Mouse (Mus musculus): ENCODE results near the gene Tmem167. TPM values are rescaled to one million over a fixed set of nuclear protein-coding genes. Genes with fewer than 3 reads are reported as not detected.
A peak's percentile ranks its signal among the peaks of the same experiment; 100 is the strongest.

The Tmem167 gene
- polyA plus RNA-seq (2014; fragmentation: Nextera tagmentation; extraction: Ambion mirVana), result 67.4 and 70.5 TPM in 2 replicates

DNA sequence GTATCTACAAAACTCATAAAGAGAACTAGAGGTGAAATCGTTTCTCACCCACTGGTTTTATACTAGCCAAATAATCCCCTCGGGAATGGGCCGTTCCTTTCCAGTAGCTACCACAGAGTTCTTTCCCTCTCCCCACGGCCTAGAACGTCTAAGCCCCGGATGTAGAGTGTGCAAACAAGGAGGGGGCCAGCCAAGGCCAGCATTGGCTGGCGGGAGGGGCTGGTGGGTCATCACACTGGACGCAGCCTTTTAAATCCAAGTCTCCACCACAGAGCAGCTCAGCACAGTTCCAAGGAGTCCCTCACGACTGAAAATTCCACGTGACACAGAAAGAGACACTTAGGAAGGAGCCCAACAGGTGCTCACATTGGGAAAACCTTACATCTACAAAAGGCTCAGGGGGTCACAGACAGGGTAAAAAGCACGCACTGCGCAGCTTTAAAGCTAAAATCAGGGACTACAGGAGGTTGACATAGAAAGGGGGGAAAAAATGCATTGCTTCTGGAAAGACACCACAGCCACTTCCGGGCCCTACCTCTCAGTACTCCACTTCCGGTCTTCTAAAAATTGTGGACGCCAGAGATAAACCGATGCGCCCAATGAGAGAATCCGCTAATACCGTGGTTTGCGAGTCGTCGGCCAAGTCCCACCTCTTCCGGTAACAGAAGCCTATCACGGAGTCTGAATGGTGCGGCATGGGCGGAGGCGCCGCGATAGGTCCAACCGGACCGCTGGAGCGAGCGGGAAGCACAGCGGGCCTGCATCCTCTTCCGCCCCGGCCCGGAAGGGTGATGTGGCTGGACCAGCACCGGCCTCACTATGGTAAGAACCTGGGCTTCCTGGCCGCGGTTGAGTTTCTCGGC, at the start of gene Tmem167, which contains the start of gene Xrcc4:
TSS of gene Tmem167 (plus strand) at position 162 of the 863 bp plus-strand sequence.
TSS of gene Xrcc4 (minus strand) at position 647 of the 863 bp plus-strand sequence.
- DNase-seq (ENCODE audit: low spot score) (peak; percentile 92), ATAC-seq (replicated peaks; ENCODE audit: low FRiP score, low TSS enrichment, low read depth) (peak; percentile 100)
- Histone ChIP-seq H3K4me2 (ENCODE audit: low read length) (peak within 1 kb of the TSS; percentile 96), H3K27me3 (replicated peaks; ENCODE audit: control insufficient read depth, insufficient read depth, low read length) (no peaks in the 10 kb centered on the region), H3K27ac (ENCODE audit: low read depth) (peak within 1 kb of the TSS; percentile 83), H3K36me3 (ENCODE audit: control insufficient read depth, insufficient read depth, low read length) (peaks cover 6% of the 10 kb centered on the region; the same call in 1 of the 2 replicates), H3K4me3 (ENCODE audit: low read depth, low read length) (peak within 1 kb of the TSS; percentile 92), H3K9me3 (ENCODE audit: control insufficient read depth, low read length) (no peaks in the 10 kb centered on the region), H3K9ac (ENCODE audit: low read length) (peak within 1 kb of the TSS; percentile 94), H3K4me1 (replicated peaks; ENCODE audit: control insufficient read depth, insufficient read depth, low read length) (0 out of 2 replicates have a peak, but pooled peaks cover 5% of the 10 kb centered on the region)
- WGBS, result 3% methylated on average over 41 of the region's 41 CpGs

GRCm38 (mm10) chr13:90039613-90040012, 49.3 kb upstream of the Tmem167 start:
- no peak overlapping the region for H3K4me3 ChIP-seq (ENCODE audit: low read depth, low read length)
- no peak overlapping the region for H3K4me2 ChIP-seq (ENCODE audit: low read length)
- no peaks in the 10 kb centered on the region; the same call in 1 of the 2 replicates for H3K4me1 ChIP-seq (replicated peaks; ENCODE audit: control insufficient read depth, insufficient read depth, low read length)
- 18% methylated on average over 2 of the region's 2 CpGs for WGBS
- ATAC-seq (replicated peaks; ENCODE audit: low FRiP score, low TSS enrichment, low read depth) (no peak), DNase-seq (ENCODE audit: low spot score) (no peak)
- H3K9ac ChIP-seq (ENCODE audit: low read length), result no peak overlapping the region
- H3K36me3 ChIP-seq (ENCODE audit: control insufficient read depth, insufficient read depth, low read length), result no peaks in the 10 kb centered on the region
- H3K27ac ChIP-seq (ENCODE audit: low read depth), result no peak overlapping the region
- H3K9me3 ChIP-seq (ENCODE audit: control insufficient read depth, low read length), result no peaks in the 10 kb centered on the region
- H3K27me3 ChIP-seq (replicated peaks; ENCODE audit: control insufficient read depth, insufficient read depth, low read length), result no peaks in the 10 kb centered on the region

DNA sequence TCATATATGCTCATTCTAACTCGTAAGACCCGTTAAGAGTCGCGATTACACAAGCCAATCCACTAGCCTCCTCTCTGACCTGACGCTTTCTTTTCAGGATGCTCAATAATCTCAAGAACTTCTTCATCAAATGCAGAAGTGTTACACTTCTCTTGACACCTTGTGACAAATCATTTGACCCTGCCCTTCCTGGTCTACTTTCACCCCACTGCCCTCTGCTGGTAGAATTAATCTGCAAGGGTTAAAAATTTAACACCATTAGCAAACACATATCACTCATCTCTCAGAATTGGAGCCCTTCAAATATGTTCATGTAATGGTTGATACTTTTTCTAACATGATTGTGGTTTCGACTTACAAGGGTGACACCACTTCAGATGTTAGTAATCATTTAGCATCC, 37.2 kb upstream of the Tmem167 start:
- Histone ChIP-seq H3K9ac (ENCODE audit: low read length) (no peak overlapping the region), H3K27me3 (replicated peaks; ENCODE audit: control insufficient read depth, insufficient read depth, low read length) (no peaks in the 10 kb centered on the region), H3K4me1 (replicated peaks; ENCODE audit: control insufficient read depth, insufficient read depth, low read length) (no peaks in the 10 kb centered on the region), H3K36me3 (ENCODE audit: control insufficient read depth, insufficient read depth, low read length) (no peaks in the 10 kb centered on the region), H3K4me3 (ENCODE audit: low read depth, low read length) (no peak overlapping the region), H3K4me2 (ENCODE audit: low read length) (no peak overlapping the region), H3K9me3 (ENCODE audit: control insufficient read depth, low read length) (no peaks in the 10 kb centered on the region), H3K27ac (ENCODE audit: low read depth) (no peak overlapping the region)
- ATAC-seq (replicated peaks; ENCODE audit: low FRiP score, low TSS enrichment, low read depth) (no peak), DNase-seq (ENCODE audit: low spot score) (no peak)
- WGBS, result 83% methylated on average over 6 of the region's 6 CpGs

- ATAC-seq (replicated peaks; ENCODE audit: low FRiP score, low TSS enrichment, low read depth), result no peak
- WGBS, result 84% methylated on average over 3 of the region's 3 CpGs
These were observed 36.5 kb upstream of the Tmem167 start for GRCm38 (mm10) chr13:90052408-90052807.

GRCm38 (mm10) chr13:90061877-90062276, 27.0 kb upstream of the Tmem167 start:
- H3K4me1 ChIP-seq (replicated peaks; ENCODE audit: control insufficient read depth, insufficient read depth, low read length), result no peaks in the 10 kb centered on the region
- no peaks in the 10 kb centered on the region for H3K9me3 ChIP-seq (ENCODE audit: control insufficient read depth, low read length)
- no peak overlapping the region for H3K4me3 ChIP-seq (ENCODE audit: low read depth, low read length)
- 81% methylated on average over 1 of the region's 1 CpGs for WGBS
- no peak for DNase-seq (ENCODE audit: low spot score)
- no peaks in the 10 kb centered on the region for H3K27me3 ChIP-seq (replicated peaks; ENCODE audit: control insufficient read depth, insufficient read depth, low read length)
- no peak overlapping the region for H3K9ac ChIP-seq (ENCODE audit: low read length)
- H3K36me3 ChIP-seq (ENCODE audit: control insufficient read depth, insufficient read depth, low read length), result no peaks in the 10 kb centered on the region
- no peak overlapping the region for H3K27ac ChIP-seq (ENCODE audit: low read depth)
- ATAC-seq (replicated peaks; ENCODE audit: low FRiP score, low TSS enrichment, low read depth), result no peak
- no peak overlapping the region for H3K4me2 ChIP-seq (ENCODE audit: low read length)

More at GRCm38 (mm10) chr13:90052408-90052807, 36.5 kb upstream of the Tmem167 start:
- Histone ChIP-seq H3K4me1 (replicated peaks; ENCODE audit: control insufficient read depth, insufficient read depth, low read length) (no peaks in the 10 kb centered on the region), H3K4me2 (ENCODE audit: low read length) (no peak overlapping the region), H3K4me3 (ENCODE audit: low read depth, low read length) (no peak overlapping the region), H3K9ac (ENCODE audit: low read length) (no peak overlapping the region), H3K27ac (ENCODE audit: low read depth) (no peak overlapping the region), H3K36me3 (ENCODE audit: control insufficient read depth, insufficient read depth, low read length) (no peaks in the 10 kb centered on the region), H3K27me3 (replicated peaks; ENCODE audit: control insufficient read depth, insufficient read depth, low read length) (no peaks in the 10 kb centered on the region), H3K9me3 (ENCODE audit: control insufficient read depth, low read length) (no peaks in the 10 kb centered on the region)
- DNase-seq (ENCODE audit: low spot score), result no peak

DNA sequence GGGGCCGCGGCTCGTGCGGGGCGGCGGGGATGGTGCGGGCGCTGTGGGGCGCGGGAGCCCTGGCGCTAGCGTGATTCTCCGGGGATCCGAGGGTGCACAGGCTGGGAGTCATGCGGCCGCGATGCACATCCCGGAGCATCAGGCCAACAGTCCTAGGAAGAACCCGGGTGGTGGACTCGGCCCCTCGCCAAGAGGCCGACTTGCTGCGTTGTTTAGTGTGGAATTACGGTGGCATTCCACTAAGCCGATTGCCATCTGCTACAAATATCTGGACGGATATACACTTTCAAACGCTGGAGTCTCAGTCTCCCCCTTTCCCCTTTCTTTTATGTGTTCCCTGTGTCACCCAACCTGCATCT, 881 bp downstream of the Tmem167 start:
- ATAC-seq (replicated peaks; ENCODE audit: low FRiP score, low TSS enrichment, low read depth), result peak; percentile 77
- Histone ChIP-seq H3K9ac (ENCODE audit: low read length) (peak overlapping the region; percentile 94), H3K27me3 (replicated peaks; ENCODE audit: control insufficient read depth, insufficient read depth, low read length) (no peaks in the 10 kb centered on the region), H3K27ac (ENCODE audit: low read depth) (peak overlapping the region; percentile 80), H3K4me3 (ENCODE audit: low read depth, low read length) (peak overlapping the region; percentile 92), H3K36me3 (ENCODE audit: control insufficient read depth, insufficient read depth, low read length) (peaks cover 6% of the 10 kb centered on the region; the same call in 1 of the 2 replicates), H3K4me1 (replicated peaks; ENCODE audit: control insufficient read depth, insufficient read depth, low read length) (0 out of 2 replicates have a peak, but pooled peaks cover 5% of the 10 kb centered on the region), H3K9me3 (ENCODE audit: control insufficient read depth, low read length) (no peaks in the 10 kb centered on the region), H3K4me2 (ENCODE audit: low read length) (peak overlapping the region; percentile 89)
- no peak for DNase-seq (ENCODE audit: low spot score)
- WGBS, result under 1% methylated on average over 27 of the region's 27 CpGs

- H3K36me3 ChIP-seq (ENCODE audit: control insufficient read depth, insufficient read depth, low read length), result peaks cover 62% of the 10 kb centered on the region
- no peak for ATAC-seq (replicated peaks; ENCODE audit: low FRiP score, low TSS enrichment, low read depth)
- no peak overlapping the region for H3K27ac ChIP-seq (ENCODE audit: low read depth)
These were observed 12.6 kb downstream of the Tmem167 start for GRCm38 (mm10) chr13:90101514-90101913.

DNA sequence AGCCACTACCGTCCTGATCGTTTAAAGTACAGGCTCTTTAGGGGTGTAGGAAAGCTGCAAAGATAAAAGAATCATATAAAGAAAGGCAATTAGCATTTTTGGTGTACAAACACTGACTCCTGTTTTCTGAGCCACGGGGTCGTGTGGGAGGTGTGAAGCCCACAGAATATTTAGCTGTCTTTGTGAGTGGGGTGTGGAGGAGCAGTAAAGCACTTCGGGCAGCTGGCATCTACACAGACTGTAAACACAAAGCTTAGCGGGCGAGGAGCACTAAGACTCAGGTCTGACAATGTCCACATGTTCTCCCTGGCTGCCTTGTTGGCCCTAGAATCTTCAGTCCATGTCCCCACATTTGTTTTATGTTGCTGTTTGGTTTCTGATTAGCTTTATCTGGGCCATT, 17.2 kb downstream of the Tmem167 start:
- H3K4me2 ChIP-seq (ENCODE audit: low read length), result no peak overlapping the region
- WGBS, result 85% methylated on average over 7 of the region's 7 CpGs
- no peak for DNase-seq (ENCODE audit: low spot score)
- no peak overlapping the region for H3K9ac ChIP-seq (ENCODE audit: low read length)
- ATAC-seq (replicated peaks; ENCODE audit: low FRiP score, low TSS enrichment, low read depth), result no peak
- no peak overlapping the region for H3K27ac ChIP-seq (ENCODE audit: low read depth)
- H3K27me3 ChIP-seq (replicated peaks; ENCODE audit: control insufficient read depth, insufficient read depth, low read length), result no peaks in the 10 kb centered on the region
- no peaks in the 10 kb centered on the region for H3K9me3 ChIP-seq (ENCODE audit: control insufficient read depth, low read length)
- no peaks in the 10 kb centered on the region for H3K4me1 ChIP-seq (replicated peaks; ENCODE audit: control insufficient read depth, insufficient read depth, low read length)
- no peak overlapping the region for H3K4me3 ChIP-seq (ENCODE audit: low read depth, low read length)
- peaks cover 47% of the 10 kb centered on the region for H3K36me3 ChIP-seq (ENCODE audit: control insufficient read depth, insufficient read depth, low read length)

More at GRCm38 (mm10) chr13:90101514-90101913, 12.6 kb downstream of the Tmem167 start:
- Histone ChIP-seq H3K4me1 (replicated peaks; ENCODE audit: control insufficient read depth, insufficient read depth, low read length) (no peaks in the 10 kb centered on the region), H3K9me3 (ENCODE audit: control insufficient read depth, low read length) (no peaks in the 10 kb centered on the region), H3K4me2 (ENCODE audit: low read length) (no peak overlapping the region), H3K9ac (ENCODE audit: low read length) (no peak overlapping the region), H3K4me3 (ENCODE audit: low read depth, low read length) (no peak overlapping the region), H3K27me3 (replicated peaks; ENCODE audit: control insufficient read depth, insufficient read depth, low read length) (no peaks in the 10 kb centered on the region)
- DNase-seq (ENCODE audit: low spot score), result no peak

All from intestine, embryonic 14.5 days (tissue).